Mouse (Mus musculus) heart, embryonic 11.5 days (tissue): ENCODE measurements around the gene Gm20503. TPM values are rescaled to one million over a fixed set of nuclear protein-coding genes. Genes with fewer than 3 reads are reported as not detected.

Experiments
- ATAC-seq: fragments of 200-750 bp; cut with Nextera tagmentation; replicated peaks from 2 replicates; pipeline ENCODE4 v1.8.0; 2017; ENCODE audit warnings: moderate library complexity; ENCODE audit not compliant: insufficient number of reproducible peaks, low FRiP score, low TSS enrichment
- H3K27ac ChIP-seq: fragments of 300-500 bp; sonication (generic); 2 replicates; pipeline ENCODE4 v1.5.1; 2014; ENCODE audit warnings: mild to moderate bottlenecking, low read depth, low read length
- H3K27me3 ChIP-seq: fragments of 300-500 bp; sonication (generic); 2 replicates; pipeline ENCODE4 v1.6.1; 2014; ENCODE audit warnings: mild to moderate bottlenecking, low read length, mixed read lengths; ENCODE audit not compliant: control insufficient read depth, insufficient read depth
- H3K36me3 ChIP-seq: fragments of 300-500 bp; sonication (generic); 2 replicates; pipeline ENCODE4 v1.6.1; 2014; ENCODE audit warnings: mild to moderate bottlenecking, low read length, moderate library complexity, mixed read lengths; ENCODE audit not compliant: control insufficient read depth, insufficient read depth
- H3K4me1 ChIP-seq: fragments of 300-500 bp; sonication (generic); 2 replicates; pipeline ENCODE4 v1.6.1; 2014; ENCODE audit warnings: low read length; ENCODE audit not compliant: control insufficient read depth, insufficient read depth
- H3K4me2 ChIP-seq: fragments of 300-500 bp; sonication (generic); 2 replicates; pipeline ENCODE4 v1.6.1; 2014; ENCODE audit warnings: mild to moderate bottlenecking, moderate library complexity
- H3K4me3 ChIP-seq: fragments of 300-500 bp; sonication (generic); 2 replicates; pipeline ENCODE4 v1.5.1; 2014; ENCODE audit warnings: low read depth, low read length
- H3K9ac ChIP-seq: fragments of 300-500 bp; sonication (generic); 2 replicates; pipeline ENCODE4 v1.6.1; 2014; ENCODE audit warnings: mild to moderate bottlenecking, low read depth, low read length, moderate library complexity
- H3K9me3 ChIP-seq: fragments of 300-500 bp; sonication (generic); replicated peaks from 2 replicates; pipeline ENCODE4 v1.6.1; 2016; ENCODE audit warnings: low read length; ENCODE audit not compliant: control insufficient read depth
- whole genome bisulfite sequencing: fragments of 180-500 bp; shearing (Covaris S2); extraction: QIAGEN DNeasy Blood & Tissue Kit; methylation state at CpG from one replicate; pipeline ENCODE4 v1.1.7; 2014; ENCODE audit not compliant: insufficient replicate concordance; 5-methylcytosine and 5-hydroxymethylcytosine counted together
- polyA plus RNA-seq: library from polyadenylated mRNA; unstranded; fragments of >200 nt; fragmentation: Nextera tagmentation; extraction: Ambion mirVana; gene quantifications from 2 replicates; pipeline ENCODE4 v1.2.1, GENCODE M21; 2014

Gene Gm20503
- polyA plus RNA-seq, 1 experiment from 2014 or later: 7.2 TPM

DNA sequence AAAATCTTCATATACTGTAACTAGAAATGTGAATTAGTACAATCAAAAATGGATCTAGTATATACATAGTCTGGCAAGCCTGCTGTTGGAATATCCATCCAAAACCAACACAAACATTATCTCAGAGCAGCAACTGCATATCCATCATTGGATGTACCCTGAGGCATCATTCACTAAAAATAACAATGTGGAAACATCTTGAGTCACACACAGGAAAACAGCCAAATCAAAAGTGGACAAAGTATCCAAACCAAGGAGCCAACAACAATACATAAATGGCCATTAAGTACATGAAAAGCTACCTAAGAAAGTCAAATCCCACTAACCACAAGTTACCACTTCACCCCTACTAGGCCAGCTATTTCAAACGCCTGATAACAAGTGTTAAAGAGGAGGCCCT lies 86.4 kb downstream of the Gm20503 start:
- Histone ChIP-seq H3K4me1 (peaks cover 5% of the 10 kb centered on the region; the same call in 1 of the 2 replicates), H3K4me3 (no peak overlapping the region), H3K36me3 (no peaks in the 10 kb centered on the region), H3K27me3 (no peaks in the 10 kb centered on the region), H3K4me2 (no peak overlapping the region), H3K9ac (no peak overlapping the region), H3K9me3 (no peaks in the 10 kb centered on the region), H3K27ac (no peak overlapping the region)
- no peak for ATAC-seq
- 21% methylated on average over 1 of the region's 1 CpGs for WGBS

Other genes starting within 250 kb of the Gm20503 start
- 0.11 TPM in 1 of 2 replicates, not detected in the other for gene Olfr267, start 215.5 kb upstream of the Gm20503 start, polyA plus RNA-seq
- gene Ecpas, start 90.5 kb upstream of the Gm20503 start, polyA plus RNA-seq: 28.4 and 33.3 TPM in 2 replicates
- gene Zkscan16, start 59.6 kb upstream of the Gm20503 start, polyA plus RNA-seq: 0.20 and 0.49 TPM in 2 replicates
- gene Ptgr1, start 16.1 kb upstream of the Gm20503 start, polyA plus RNA-seq: 11.3 and 12.6 TPM in 2 replicates
- 5.9 and 10.6 TPM in 2 replicates for gene Dnajc25, start 8.1 kb upstream of the Gm20503 start, polyA plus RNA-seq
- gene Gng10, start 31.9 kb downstream of the Gm20503 start, polyA plus RNA-seq: 54.1 and 59.8 TPM in 2 replicates
- gene AI481877, start 135.8 kb downstream of the Gm20503 start, polyA plus RNA-seq: not detected in 2 replicates
- gene Ugcg, start 186.0 kb downstream of the Gm20503 start, polyA plus RNA-seq: 10.7 and 14.8 TPM in 2 replicates